Mouse (Mus musculus) liver, postnatal 0 days (tissue): ENCODE measurements around the gene Ctxn1.

Experiments
- CTCF ChIP-seq: sonication (generic); IDR thresholded peaks from 2 replicates; pipeline ENCODE4 v1.5.1; 2016; ENCODE audit warnings: antibody characterized with exemption, low read depth
- EP300 ChIP-seq: IDR thresholded peaks from 2 replicates; pipeline ENCODE4 v1.6.1; 2016; ENCODE audit warnings: antibody characterized with exemption, low read depth, mild to moderate bottlenecking

GRCm38 (mm10) chr8:4238434-4239192 is 20.5 kb downstream of the Ctxn1 start, which contains the start of the genes Map2k7 and Gm49320:
- TF ChIP-seq CTCF (peak; percentile 73), EP300 (no peak)
